ENCODE assay signal across 8 mouse cellular contexts in genomic region chr14:119965842-119966483, GRCm38 (mm10).
DNase-seq lines count a peak whose midpoint lies in the region; ATAC-seq lines count a peak whose summit lies in the region.

No protein-coding gene starts in this region.

- 81% methylated on average over 11 of the region's 11 CpGs for WGBS in midbrain, embryonic 11.5 days
- WGBS in midbrain, embryonic 10.5 days: 87% methylated on average over 11 of the region's 11 CpGs
- 52% methylated on average over 11 of the region's 11 CpGs for WGBS in hindbrain, embryonic 16.5 days
- 73% methylated on average over 11 of the region's 11 CpGs for WGBS in kidney, embryonic 15.5 days

- no peaks in the 10 kb centered on the region for H3K27me3 ChIP-seq in midbrain, embryonic 11.5 days (ENCODE audit: control insufficient read depth, insufficient read depth, low read length)
- no peaks in the 10 kb centered on the region for H3K27me3 ChIP-seq in midbrain, embryonic 10.5 days (ENCODE audit: low read depth, poor library complexity, severe bottlenecking)
- no peaks in the 10 kb centered on the region for H3K27me3 ChIP-seq in hindbrain, embryonic 16.5 days (replicated peaks; ENCODE audit: control insufficient read depth, insufficient read depth, low read length)
- no peaks in the 10 kb centered on the region for H3K27me3 ChIP-seq in kidney, embryonic 15.5 days

- H3K9ac ChIP-seq in midbrain, embryonic 11.5 days (ENCODE audit: low read length): no peak overlapping the region
- H3K9ac ChIP-seq in hindbrain, embryonic 16.5 days (ENCODE audit: low read depth, low read length): no peak overlapping the region
- H3K9ac ChIP-seq in kidney, embryonic 15.5 days: no peak overlapping the region

- H3K4me3 ChIP-seq in midbrain, embryonic 11.5 days (ENCODE audit: low read depth, low read length): no peak overlapping the region
- no peak overlapping the region for H3K4me3 ChIP-seq in midbrain, embryonic 10.5 days
- no peak overlapping the region for H3K4me3 ChIP-seq in hindbrain, embryonic 16.5 days (ENCODE audit: low read length)
- no peak overlapping the region for H3K4me3 ChIP-seq in kidney, embryonic 15.5 days (replicated peaks)

- H3K36me3 ChIP-seq in midbrain, embryonic 11.5 days (ENCODE audit: control insufficient read depth, insufficient read depth, low read length): no peaks in the 10 kb centered on the region
- H3K36me3 ChIP-seq in midbrain, embryonic 10.5 days: no peaks in the 10 kb centered on the region
- no peaks in the 10 kb centered on the region for H3K36me3 ChIP-seq in hindbrain, embryonic 16.5 days (ENCODE audit: control insufficient read depth, insufficient read depth, low read length)
- no peaks in the 10 kb centered on the region for H3K36me3 ChIP-seq in kidney, embryonic 15.5 days

- no peak overlapping the region for H3K4me2 ChIP-seq in midbrain, embryonic 11.5 days
- no peak overlapping the region for H3K4me2 ChIP-seq in hindbrain, embryonic 16.5 days (ENCODE audit: low read length)
- no peak overlapping the region for H3K4me2 ChIP-seq in kidney, embryonic 15.5 days

- no peaks in the 10 kb centered on the region for H3K4me1 ChIP-seq in midbrain, embryonic 11.5 days (ENCODE audit: control insufficient read depth, insufficient read depth, low read length)
- H3K4me1 ChIP-seq in midbrain, embryonic 10.5 days: 0 out of 2 replicates have a peak, but pooled peaks cover 12% of the 10 kb centered on the region
- no peaks in the 10 kb centered on the region for H3K4me1 ChIP-seq in hindbrain, embryonic 16.5 days (ENCODE audit: control insufficient read depth, insufficient read depth, low read depth, low read length)
- no peaks in the 10 kb centered on the region for H3K4me1 ChIP-seq in kidney, embryonic 15.5 days

- no peak for ATAC-seq in midbrain, embryonic 11.5 days (ENCODE audit: low FRiP score)
- ATAC-seq in hindbrain, embryonic 16.5 days: peak; percentile 94
- no peak for ATAC-seq in kidney, embryonic 15.5 days (replicated peaks; ENCODE audit: low FRiP score)

- intact Hi-C loops in gastrocnemius, postnatal 14 days (cut with DNase I; ENCODE audit: low total_unique reads): no loop called here

- DNase-seq in gastrocnemius, postnatal 14 days: peak; percentile 6
- no peak for DNase-seq in gastrocnemius, adult 8-10 months (ENCODE audit: low spot score in 2 of 2)
- peak; percentile 47 for DNase-seq in midbrain, embryonic 11.5 days (ENCODE audit: low spot score, missing footprints)
- no peak for DNase-seq in midbrain, embryonic 10.5 days (ENCODE audit: low spot score)
- DNase-seq in right cerebral cortex, postnatal 14 days: peak; percentile 37
- DNase-seq in natural killer cell, adult 2 months (ENCODE audit: low spot score in 2 of 2): no peak

- H3K27ac ChIP-seq in midbrain, embryonic 11.5 days (ENCODE audit: low read depth, low read length): no peak overlapping the region
- no peak overlapping the region for H3K27ac ChIP-seq in midbrain, embryonic 10.5 days (replicated peaks)
- H3K27ac ChIP-seq in hindbrain, embryonic 16.5 days (ENCODE audit: low read depth, low read length): no peak overlapping the region
- H3K27ac ChIP-seq in kidney, embryonic 15.5 days: no peak overlapping the region

- no peaks in the 10 kb centered on the region for H3K9me3 ChIP-seq in midbrain, embryonic 11.5 days (ENCODE audit: control insufficient read depth, low read length)
- H3K9me3 ChIP-seq in midbrain, embryonic 10.5 days (replicated peaks): 0 out of 2 replicates have a peak, but pooled peaks cover 3% of the 10 kb centered on the region
- no peaks in the 10 kb centered on the region for H3K9me3 ChIP-seq in hindbrain, embryonic 16.5 days (ENCODE audit: control insufficient read depth, low read length)
- H3K9me3 ChIP-seq in kidney, embryonic 15.5 days (replicated peaks): no peaks in the 10 kb centered on the region

Comparison
In these comparisons a context has a peak if more than half of its experiments do, and no peak if none do; other contexts are left out.
1. DNase-seq: peak in gastrocnemius, postnatal 14 days (single experiment), midbrain, embryonic 11.5 days (single experiment) and right cerebral cortex, postnatal 14 days (single experiment); none in gastrocnemius, adult 8-10 months (0 of 2), midbrain, embryonic 10.5 days (single experiment) and natural killer cell, adult 2 months (0 of 2).